Mouse (Mus musculus) telencephalon, adult 2 months (tissue): ENCODE measurements around the gene Zscan29.
"Not testable (repeated sequence)": the region's sequence is repeated elsewhere in the genome, so short reads cannot be mapped to it uniquely, and the experiment has no call there.

Experiments
- DNase-seq: peaks from one replicate; pipeline ENCODE4 v3.0.0-alpha.2; 2011; ENCODE audit warnings: low read depth, low spot score

The Zscan29 gene

DNA sequence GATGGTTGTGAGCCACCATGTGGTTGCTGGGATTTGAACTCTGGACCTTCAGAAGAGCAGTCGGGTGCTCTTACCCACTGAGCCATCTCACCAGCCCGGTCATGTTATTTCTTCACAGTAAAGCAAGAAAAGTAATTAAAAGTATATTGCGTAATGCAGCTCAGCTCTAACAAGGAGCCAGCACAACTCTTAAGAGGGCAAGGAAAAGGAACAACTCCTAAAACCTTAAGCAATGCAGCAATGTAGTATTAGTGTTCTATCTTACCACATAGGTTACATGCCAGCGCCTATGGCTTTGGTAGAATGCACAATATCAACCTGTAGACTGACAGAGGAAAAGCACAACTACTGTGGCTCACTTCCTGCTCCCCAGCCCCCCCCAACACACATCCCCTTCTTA, 33.6 kb downstream of the Zscan29 start:
- no peak for DNase-seq

DNA sequence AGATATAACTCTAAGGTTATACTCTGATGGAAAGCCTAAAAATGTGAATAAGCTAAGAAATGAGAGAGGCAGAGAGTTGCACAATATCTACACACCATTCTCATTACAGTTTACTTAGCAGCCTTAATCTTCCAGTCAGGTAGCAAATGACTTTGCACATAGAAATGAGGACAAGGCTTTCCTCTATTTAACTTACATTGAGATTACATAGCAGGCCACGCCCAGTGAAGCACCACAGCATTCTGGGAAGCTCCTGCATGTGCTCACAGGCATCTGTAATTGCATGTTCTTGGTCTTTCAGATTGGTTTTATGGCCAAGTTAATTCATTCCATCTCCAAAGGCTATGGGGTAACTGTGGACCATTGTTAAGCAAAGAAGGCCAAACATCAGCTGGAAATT, 38.1 kb downstream of the Zscan29 start:
- no peak for DNase-seq

DNA sequence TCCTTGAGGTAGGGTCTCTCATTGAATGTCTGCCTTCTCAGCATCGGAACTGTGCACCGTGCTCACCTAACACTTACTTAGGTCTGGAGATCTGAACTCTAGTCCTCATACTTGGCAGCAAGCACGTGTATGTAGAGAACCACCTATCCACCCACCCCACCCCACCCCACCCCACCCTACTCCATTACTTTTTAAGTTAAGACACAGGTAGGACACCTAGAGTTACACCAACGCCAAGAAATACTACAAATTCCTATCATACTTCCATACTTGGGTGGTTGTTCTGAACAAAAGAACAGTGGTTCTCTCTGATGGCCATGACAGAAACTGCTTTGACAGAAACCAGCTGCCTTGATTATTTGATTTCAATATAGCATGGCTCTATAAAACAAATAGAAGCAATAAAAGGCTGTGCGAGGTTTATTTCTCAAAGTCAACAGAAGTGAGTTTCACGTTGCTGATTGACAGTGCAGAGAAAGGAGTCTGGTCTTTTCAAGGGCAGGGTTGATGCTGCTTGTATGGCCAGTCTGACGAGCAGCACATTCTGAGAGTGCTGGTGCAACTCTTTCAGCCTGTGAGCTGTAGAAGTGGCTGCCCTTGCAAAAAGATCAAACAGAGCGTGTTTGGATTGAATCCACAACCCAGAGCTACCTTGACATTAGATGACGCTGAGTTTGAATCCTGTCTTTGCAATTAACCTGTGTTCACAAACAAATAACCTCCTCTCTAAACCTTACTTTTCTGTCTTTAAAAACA, 41.9 kb downstream of the Zscan29 start:
- no peak for DNase-seq

DNA sequence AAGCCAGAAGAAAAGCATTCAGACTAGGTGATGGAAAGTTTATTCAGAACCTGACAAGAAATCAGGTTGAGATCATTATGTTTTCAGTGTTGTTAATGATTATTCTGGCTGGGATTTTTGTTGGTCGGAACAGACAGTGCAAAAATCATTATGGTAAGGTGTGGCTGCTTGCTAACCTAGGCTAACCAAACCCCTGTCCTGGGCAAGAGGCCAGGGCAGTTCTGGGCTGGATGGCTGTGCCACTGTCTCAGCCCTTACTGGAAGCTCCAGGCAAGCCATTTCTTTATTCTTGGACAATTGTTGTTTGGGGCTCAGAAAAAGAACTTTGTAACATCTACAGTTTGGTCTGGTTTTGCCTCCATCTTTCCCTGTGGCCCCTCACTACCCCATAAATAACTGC, 43.4 kb downstream of the Zscan29 start:
- DNase-seq, result no peak

DNA sequence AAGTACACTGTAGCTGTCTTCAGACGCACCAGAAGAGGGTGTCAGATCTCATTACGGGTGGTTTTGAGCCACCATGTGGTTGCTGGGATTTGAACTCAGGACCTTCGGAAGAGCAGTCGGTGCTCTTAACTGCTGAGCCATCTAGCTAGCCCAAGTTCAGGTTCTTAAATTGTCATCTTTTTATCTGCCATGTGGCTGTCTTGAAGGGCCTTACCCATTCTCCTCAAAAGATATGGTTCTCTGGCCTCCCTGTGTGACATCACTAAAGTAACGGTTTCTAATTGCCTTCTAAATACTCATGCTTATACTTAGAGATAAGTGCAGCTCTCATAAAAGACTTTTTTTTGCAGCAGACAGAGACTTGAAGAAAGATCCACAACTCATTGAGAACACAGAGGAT, 44.6 kb downstream of the Zscan29 start:
- not testable (repeated sequence) for DNase-seq

DNA sequence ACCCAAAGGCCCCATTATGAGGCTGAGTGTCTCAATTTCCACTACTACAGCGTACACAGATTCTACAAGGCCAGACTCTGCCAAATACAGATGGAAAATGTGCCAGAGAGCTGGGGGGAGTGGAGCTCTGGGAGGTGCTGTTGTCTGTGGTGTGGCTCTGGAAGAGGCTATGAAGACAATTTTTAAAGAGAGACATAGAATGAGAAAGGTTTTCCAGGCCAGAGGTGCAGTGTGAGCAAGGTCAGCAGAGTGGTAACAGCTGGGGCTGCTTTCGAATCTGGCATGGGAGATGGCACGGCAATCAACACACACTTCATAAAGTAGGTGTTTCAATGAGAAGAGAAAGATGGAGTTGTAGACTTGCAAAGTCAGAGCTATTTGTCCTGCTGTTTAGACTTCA, 51.7 kb downstream of the Zscan29 start:
- DNase-seq, result no peak

DNA sequence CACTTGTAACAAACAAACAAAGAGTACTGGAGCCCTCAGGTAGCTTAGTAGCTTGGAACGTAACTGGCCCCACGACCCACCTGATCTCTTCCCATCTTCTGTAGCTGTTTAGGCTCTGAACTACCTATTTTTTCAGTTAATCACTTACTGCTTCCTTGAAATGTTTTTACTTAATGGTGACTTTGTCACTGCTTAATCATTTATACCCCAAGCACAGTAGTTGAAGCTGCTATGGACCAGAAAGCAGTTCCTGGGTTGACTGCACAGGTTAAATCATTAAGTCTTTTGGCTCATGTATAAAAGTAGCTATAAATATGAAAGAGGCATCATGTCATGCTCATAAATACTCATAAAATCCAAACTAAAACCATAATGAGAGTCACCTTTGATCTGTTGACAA, 55.5 kb downstream of the Zscan29 start:
- no peak for DNase-seq

DNA sequence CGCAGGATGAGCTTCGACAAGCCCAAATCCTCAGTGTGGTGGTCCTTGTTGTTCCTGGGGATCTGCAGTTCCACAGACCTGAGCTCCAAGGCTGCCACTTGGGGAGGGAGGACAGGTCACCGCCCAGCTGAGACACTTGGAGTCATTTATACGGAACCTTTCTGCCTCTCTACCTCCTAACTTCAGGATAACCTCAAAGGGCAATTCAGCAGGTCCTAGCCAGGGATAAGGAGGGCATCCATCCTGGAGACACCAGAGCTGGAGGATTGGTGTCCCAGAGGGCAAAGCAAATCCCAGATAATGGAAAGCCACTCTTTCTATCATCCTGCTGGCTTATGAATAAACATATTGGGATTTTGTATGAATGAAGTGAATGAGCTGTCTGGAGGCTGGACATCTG, 61.2 kb downstream of the Zscan29 start, which contains the start of gene Tgm7:
TSS of gene Tgm7 (minus strand) at position 101 of the 400 bp plus-strand sequence.
- no peak for DNase-seq
